Mouse (Mus musculus) thymus, postnatal 10 days (tissue): ENCODE results near the gene Negr1.

Source experiments
- DNase-seq, 2 experiments: peaks; one replicate each; pipeline ENCODE4 v3.0.0; 2021; ENCODE audit warnings: low spot score in 2 of 2

The Negr1 gene

GRCm38 (mm10) chr3:156561524-156562423 is at the start of gene Negr1:
Gene Negr1, plus strand, starts transcription at chr3:156561794.
- DNase-seq = no peak

GRCm38 (mm10) chr3:156526461-156526933 is 35.1 kb upstream of the Negr1 start:
- no peak for DNase-seq

- no peak for DNase-seq
Measured at GRCm38 (mm10) chr3:156527231-156527995, 34.2 kb upstream of the Negr1 start.

- DNase-seq = no peak
Measured at GRCm38 (mm10) chr3:156559441-156559825, 2.2 kb upstream of the Negr1 start.

- no peak for DNase-seq
Measured at GRCm38 (mm10) chr3:156559826-156560471, 1.6 kb upstream of the Negr1 start.

GRCm38 (mm10) chr3:156560766-156561165 is 828 bp upstream of the Negr1 start:
- DNase-seq = no peak

GRCm38 (mm10) chr3:156562424-156562785 is 811 bp downstream of the Negr1 start:
- no peak for DNase-seq

GRCm38 (mm10) chr3:156562796-156563195 is 1.2 kb downstream of the Negr1 start:
- no peak for DNase-seq

GRCm38 (mm10) chr3:156563353-156563752 is 1.8 kb downstream of the Negr1 start:
- DNase-seq = no peak

GRCm38 (mm10) chr3:156573465-156573864 is 11.9 kb downstream of the Negr1 start:
- DNase-seq = no peak

- DNase-seq = no peak
Measured at GRCm38 (mm10) chr3:156576292-156576691, 14.7 kb downstream of the Negr1 start.

- DNase-seq = no peak
Measured at GRCm38 (mm10) chr3:156590612-156591011, 29.0 kb downstream of the Negr1 start.

GRCm38 (mm10) chr3:156591125-156591524 is 29.5 kb downstream of the Negr1 start:
- no peak for DNase-seq

GRCm38 (mm10) chr3:156606846-156607245 is 45.3 kb downstream of the Negr1 start:
- no peak for DNase-seq

- no peak for DNase-seq
Measured at GRCm38 (mm10) chr3:156619921-156620320, 58.3 kb downstream of the Negr1 start.

GRCm38 (mm10) chr3:156628594-156628993 is 67.0 kb downstream of the Negr1 start:
- no peak for DNase-seq

GRCm38 (mm10) chr3:156632942-156633341 is 71.3 kb downstream of the Negr1 start:
- DNase-seq = no peak

GRCm38 (mm10) chr3:156639382-156639781 is 77.8 kb downstream of the Negr1 start:
- no peak for DNase-seq

GRCm38 (mm10) chr3:156643710-156644363 is 82.2 kb downstream of the Negr1 start:
- peak in 1 of 2 experiments; percentile 4 for DNase-seq

- no peak for DNase-seq
Measured at GRCm38 (mm10) chr3:156648378-156648777, 86.8 kb downstream of the Negr1 start.

- DNase-seq = no peak
Measured at GRCm38 (mm10) chr3:156662553-156662952, 101.0 kb downstream of the Negr1 start.

- no peak for DNase-seq
Measured at GRCm38 (mm10) chr3:156672560-156672959, 111.0 kb downstream of the Negr1 start.
